Mouse (Mus musculus) forebrain, postnatal 0 days (tissue): ENCODE results near the gene Adgrb2. TPM values are rescaled to one million over a fixed set of nuclear protein-coding genes. Genes with fewer than 3 reads are reported as not detected.

ENCODE experiments used
- ATAC-seq: fragments of 200-750 bp; cut with Nextera tagmentation; 2 replicates; pipeline ENCODE4 v1.8.0; 2017; ENCODE audit warnings: mild to moderate bottlenecking, moderate library complexity
- DNase-seq: peaks from one replicate; pipeline ENCODE4 v3.0.0-alpha.2; 2015
- H3K27ac ChIP-seq: fragments of 300-500 bp; sonication (generic); 2 replicates; pipeline ENCODE4 v1.5.1; 2014; ENCODE audit warnings: low read depth, mild to moderate bottlenecking, antibody characterized with exemption, low read length, moderate library complexity, mixed read lengths
- H3K27me3 ChIP-seq: fragments of 300-500 bp; sonication (generic); 2 replicates; pipeline ENCODE4 v1.6.1; 2014; ENCODE audit warnings: mild to moderate bottlenecking, low read length, mixed read lengths; ENCODE audit not compliant: insufficient read depth
- H3K36me3 ChIP-seq: fragments of 300-500 bp; sonication (generic); 2 replicates; pipeline ENCODE4 v1.6.1; 2014; ENCODE audit warnings: mild to moderate bottlenecking, moderate library complexity; ENCODE audit not compliant: insufficient read depth
- H3K4me1 ChIP-seq: fragments of 300-500 bp; sonication (generic); 2 replicates; pipeline ENCODE4 v1.6.1; 2014; ENCODE audit warnings: antibody characterized with exemption; ENCODE audit not compliant: insufficient read depth
- H3K4me2 ChIP-seq: fragments of 300-500 bp; sonication (generic); 2 replicates; pipeline ENCODE4 v1.6.1; 2014; ENCODE audit warnings: low read depth, mild to moderate bottlenecking, moderate library complexity
- H3K4me3 ChIP-seq: fragments of 300-500 bp; sonication (generic); 2 replicates; pipeline ENCODE4 v1.5.1; 2014; ENCODE audit warnings: low read depth, low read length, mixed read lengths
- H3K9ac ChIP-seq: fragments of 300-500 bp; sonication (generic); 2 replicates; pipeline ENCODE4 v1.6.1; 2014; ENCODE audit warnings: mild to moderate bottlenecking
- H3K9me3 ChIP-seq: fragments of 300-500 bp; sonication (generic); 2 replicates; pipeline ENCODE4 v1.6.1; 2016; ENCODE audit warnings: low read length
- CTCF ChIP-seq: sonication (generic); IDR thresholded peaks from 2 replicates; pipeline ENCODE4 v1.5.1; 2016; ENCODE audit warnings: antibody characterized with exemption, control low read depth, low read depth
- WGBS: fragments of 180-500 bp; shearing (Covaris S2); extraction: QIAGEN DNeasy Blood & Tissue Kit; methylation state at CpG from one replicate; pipeline ENCODE4 v1.1.7; 2014; 5-methylcytosine and 5-hydroxymethylcytosine counted together
- polyA plus RNA-seq: library from polyadenylated mRNA; unstranded; fragments of >200 nt; fragmentation: Nextera tagmentation; extraction: Ambion mirVana; gene quantifications from 2 replicates; pipeline ENCODE4 v1.2.1, GENCODE M21; 2015
- total RNA-seq: library from RNA; depleted of rRNA; stranded (reverse); fragments of >200 nt; gene quantifications from 2 replicates; pipeline ENCODE4 v1.2.3, GENCODE M21; 2014; rRNA removed

The Adgrb2 gene
- total RNA-seq (195 and 216 TPM in 2 replicates), polyA plus RNA-seq (15.8 and 18.3 TPM in 2 replicates)

DNA sequence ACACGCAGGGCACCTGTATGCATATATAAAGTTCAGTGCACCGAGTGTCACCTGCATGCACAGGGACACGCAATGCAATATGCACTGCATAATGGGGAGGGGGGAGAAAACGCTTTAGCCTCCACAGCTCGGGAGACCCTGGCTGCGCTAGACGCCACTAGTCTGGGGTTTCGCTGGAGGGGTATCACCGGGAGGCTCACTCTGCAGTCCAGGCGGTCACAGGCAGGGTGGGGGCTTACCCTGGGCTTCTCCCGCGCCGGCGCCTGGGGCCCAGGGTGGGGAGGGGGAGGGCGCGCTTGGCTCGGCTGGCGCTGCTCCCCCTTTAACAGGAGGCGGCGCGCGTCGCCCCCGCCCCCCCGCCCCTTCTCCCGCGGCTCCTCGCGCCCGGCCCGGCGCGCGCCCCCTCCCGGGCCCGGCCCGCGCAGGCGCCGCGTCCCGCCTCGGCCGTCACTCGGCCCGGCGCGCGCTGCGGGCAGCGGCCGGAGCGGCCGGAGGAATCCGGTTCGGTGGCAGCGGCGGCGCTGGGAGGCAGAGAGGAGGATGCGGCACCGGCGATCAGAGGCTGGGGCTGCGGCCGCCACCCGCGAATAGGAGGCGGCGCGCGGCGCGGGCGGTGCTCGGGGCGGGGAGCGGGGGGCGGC is at the start of gene Adgrb2:
Gene Adgrb2, plus strand, starts transcription at position 450 of the 641 bp plus-strand sequence.
- H3K36me3 ChIP-seq: no peaks in the 10 kb centered on the region
- no peaks in the 10 kb centered on the region for H3K9me3 ChIP-seq
- peak within 1 kb of the TSS; percentile 84 for H3K4me2 ChIP-seq
- ATAC-seq: peak; percentile 52
- peak within 1 kb of the TSS; percentile 88 for H3K27ac ChIP-seq
- peak; percentile 12; the same call in 1 of the 2 replicates for TF ChIP-seq CTCF
- no peaks in the 10 kb centered on the region for H3K27me3 ChIP-seq
- DNase-seq: peak; percentile 83
- peak within 1 kb of the TSS; percentile 87 for H3K9ac ChIP-seq
- H3K4me1 ChIP-seq: peaks cover 41% of the 10 kb centered on the region
- peak within 1 kb of the TSS; percentile 84 for H3K4me3 ChIP-seq
- WGBS: 2% methylated on average over 31 of the region's 77 CpGs

GRCm38 (mm10) chr4:129951359-129951821 is 33.3 kb upstream of the Adgrb2 start:
- no peak overlapping the region for H3K4me2 ChIP-seq
- no peak for ATAC-seq
- H3K36me3 ChIP-seq: no peaks in the 10 kb centered on the region
- no peak for TF ChIP-seq CTCF
- no peaks in the 10 kb centered on the region for H3K27me3 ChIP-seq
- no peak overlapping the region for H3K4me3 ChIP-seq
- no peak overlapping the region for H3K27ac ChIP-seq
- DNase-seq: no peak
- no peak overlapping the region for H3K9ac ChIP-seq
- no peaks in the 10 kb centered on the region for H3K4me1 ChIP-seq
- H3K9me3 ChIP-seq: no peaks in the 10 kb centered on the region
- 70% methylated on average over 6 of the region's 6 CpGs for WGBS

DNA sequence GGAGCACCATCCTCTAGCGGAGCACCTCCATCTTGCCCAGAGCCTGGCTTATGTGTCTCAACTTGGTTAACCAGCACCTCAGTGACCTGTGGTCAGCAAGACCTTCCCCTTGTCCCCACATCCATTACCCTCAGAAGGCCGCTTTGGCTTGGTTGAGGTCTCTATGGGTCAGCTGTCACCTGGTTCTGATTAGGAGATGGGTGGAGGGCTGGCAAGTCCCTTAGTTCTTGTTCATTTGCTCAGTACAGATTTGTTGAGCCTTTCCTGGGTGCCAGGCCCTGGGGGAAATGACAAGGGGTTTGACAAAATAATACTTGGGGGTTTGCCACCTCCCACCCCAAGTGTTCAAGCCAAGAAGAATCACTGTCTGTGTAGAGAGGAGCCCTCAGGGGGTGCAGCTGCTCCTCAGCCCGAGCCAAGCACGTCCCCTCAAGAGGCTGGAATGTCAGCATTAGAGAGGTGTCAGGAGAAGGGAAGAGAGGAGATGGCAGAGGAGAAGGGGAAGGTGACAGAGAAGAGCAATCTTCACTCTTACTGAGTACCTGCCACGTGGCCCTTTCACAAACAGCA is 32.3 kb upstream of the Adgrb2 start:
- Histone ChIP-seq H3K4me1 (no peaks in the 10 kb centered on the region), H3K27me3 (no peaks in the 10 kb centered on the region), H3K9ac (no peak overlapping the region), H3K36me3 (no peaks in the 10 kb centered on the region), H3K4me2 (no peak overlapping the region), H3K4me3 (no peak overlapping the region), H3K27ac (no peak overlapping the region), H3K9me3 (no peaks in the 10 kb centered on the region)
- ATAC-seq: peak; percentile 16; the same call in 1 of the 2 replicates
- 48% methylated on average over 5 of the region's 5 CpGs for WGBS
- no peak for DNase-seq
- TF ChIP-seq CTCF: no peak

GRCm38 (mm10) chr4:129954527-129954926 is 30.1 kb upstream of the Adgrb2 start:
- Histone ChIP-seq H3K9me3 (no peaks in the 10 kb centered on the region), H3K4me1 (no peaks in the 10 kb centered on the region), H3K4me2 (no peak overlapping the region), H3K9ac (no peak overlapping the region), H3K4me3 (no peak overlapping the region), H3K36me3 (no peaks in the 10 kb centered on the region), H3K27me3 (no peaks in the 10 kb centered on the region), H3K27ac (no peak overlapping the region)
- no peak for ATAC-seq
- no peak for DNase-seq
- 57% methylated on average over 2 of the region's 2 CpGs for WGBS
- no peak for TF ChIP-seq CTCF

- peak overlapping the region; percentile 78 for H3K27ac ChIP-seq
- H3K4me1 ChIP-seq: peaks cover 9% of the 10 kb centered on the region; the same call in 1 of the 2 replicates
- H3K9ac ChIP-seq: peak overlapping the region; percentile 60
- H3K36me3 ChIP-seq: no peaks in the 10 kb centered on the region
- H3K9me3 ChIP-seq: no peaks in the 10 kb centered on the region
- no peaks in the 10 kb centered on the region for H3K27me3 ChIP-seq
- DNase-seq (peak; percentile 90), ATAC-seq (peak; percentile 88)
- H3K4me2 ChIP-seq: peak overlapping the region; percentile 98
- WGBS: 2% methylated on average over 37 of the region's 37 CpGs
- H3K4me3 ChIP-seq: peak overlapping the region; percentile 47
- TF ChIP-seq CTCF: no peak
These were observed 24.3 kb upstream of the Adgrb2 start for GRCm38 (mm10) chr4:129960180-129960944.

DNA sequence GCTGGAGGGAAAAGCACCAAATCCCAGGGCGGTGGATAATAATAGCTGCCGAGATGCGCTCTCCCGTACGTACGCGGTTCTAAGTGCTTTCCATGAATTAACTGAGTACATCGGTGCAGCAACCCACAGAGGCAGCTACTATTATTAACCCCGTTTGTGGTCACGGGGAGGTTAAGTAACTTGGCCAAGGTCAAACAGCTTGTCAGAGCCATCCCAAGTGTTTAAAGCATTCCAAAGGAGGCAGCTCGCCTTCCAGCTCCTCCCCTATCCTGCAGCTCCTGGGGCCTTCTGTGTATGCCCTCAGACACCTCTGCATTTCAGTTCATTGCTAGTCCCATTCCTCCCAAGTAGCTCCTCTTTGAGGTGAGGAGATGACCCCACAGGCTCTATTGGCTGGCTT is 19.4 kb upstream of the Adgrb2 start:
- Histone ChIP-seq H3K4me1 (peaks cover 30% of the 10 kb centered on the region), H3K36me3 (no peaks in the 10 kb centered on the region), H3K4me2 (no peak overlapping the region), H3K4me3 (no peak overlapping the region), H3K9ac (no peak overlapping the region), H3K27ac (no peak overlapping the region), H3K9me3 (no peaks in the 10 kb centered on the region), H3K27me3 (no peaks in the 10 kb centered on the region)
- no peak for DNase-seq
- ATAC-seq: no peak
- TF ChIP-seq CTCF: no peak
- WGBS: 60% methylated on average over 11 of the region's 11 CpGs
